Comparison of ENCODE assay signal across 22 mouse cellular contexts in genomic region chr2:72546963-72547362, GRCm38 (mm10).
DNase-seq lines count a peak whose midpoint lies in the region; ATAC-seq and TF ChIP-seq lines count a peak whose summit lies in the region.
"Had no signal": no experiment of that assay in that cellular context is flagged by ENCODE, and none has a peak within 500 bp of the region (broad histone marks: within the 10 kb centered on the region; RNA-seq: fewer than 3 reads in every experiment).

No protein-coding gene starts in this region.

- no peak for DNase-seq in heart, postnatal 25 days (ENCODE audit: low spot score)
- no peak for DNase-seq in heart, postnatal 14 days
- no peak for DNase-seq in kidney, adult 8-10 months
- DNase-seq in lung, embryonic 14.5 days, result peak; percentile 49
- no peak for DNase-seq in lung, postnatal 25 days (ENCODE audit: low spot score)
- DNase-seq: adrenal gland, postnatal 10 days; cerebellum, adult 11 months; cerebellum, adult 8-10 months; cerebellum, postnatal 14 days; embryo, embryonic 11 days; gastrocnemius, adult 2 months; gastrocnemius, postnatal 25 days had no signal

- no peak overlapping the region; the same call in 1 of the 2 replicates for H3K4me2 ChIP-seq in heart, embryonic 11.5 days
- H3K4me2 ChIP-seq in heart, embryonic 15.5 days, result no peak overlapping the region
- H3K4me2 ChIP-seq in kidney, embryonic 14.5 days (replicated peaks; ENCODE audit: low read depth, low read length), result no peak overlapping the region
- no peak overlapping the region for H3K4me2 ChIP-seq in lung, embryonic 14.5 days
- H3K4me2 ChIP-seq: embryonic facial prominence, embryonic 15.5 days; hindbrain, embryonic 14.5 days had no signal

- TF ChIP-seq CTCF in lung, embryonic 14.5 days (IDR thresholded peaks at IDR 0.05; ENCODE audit: low read depth), result no peak

- 36% methylated on average over 4 of the region's 4 CpGs for WGBS in heart, embryonic 11.5 days (ENCODE audit: insufficient replicate concordance)
- WGBS in heart, embryonic 15.5 days, result 21% methylated on average over 4 of the region's 4 CpGs
- WGBS in kidney, embryonic 14.5 days, result 33% methylated on average over 4 of the region's 4 CpGs
- 14% methylated on average over 4 of the region's 4 CpGs for WGBS in lung, embryonic 14.5 days

- H3K27ac ChIP-seq in heart, embryonic 11.5 days (ENCODE audit: low read depth, low read length), result peak overlapping the region; percentile 64
- peak overlapping the region; percentile 64 for H3K27ac ChIP-seq in heart, embryonic 15.5 days
- H3K27ac ChIP-seq in kidney, embryonic 14.5 days (ENCODE audit: low read depth, low read length), result peak overlapping the region; percentile 43
- peak overlapping the region; percentile 56; the same call in 1 of the 2 replicates for H3K27ac ChIP-seq in lung, embryonic 14.5 days (ENCODE audit: low read depth)
- H3K27ac ChIP-seq: embryonic facial prominence, embryonic 15.5 days; forebrain, embryonic 10.5 days; gastrocnemius, adult 2 months; hindbrain, embryonic 10.5 days; hindbrain, embryonic 14.5 days had no signal

- no peak for ATAC-seq in heart, embryonic 11.5 days (replicated peaks; ENCODE audit: insufficient number of reproducible peaks, low FRiP score, low TSS enrichment)
- no peak for ATAC-seq in heart, embryonic 15.5 days (replicated peaks; ENCODE audit: insufficient number of reproducible peaks, insufficient read depth, low FRiP score, low read depth)
- no peak for ATAC-seq in kidney, embryonic 14.5 days (ENCODE audit: low FRiP score, low TSS enrichment)
- no peak for ATAC-seq in lung, embryonic 14.5 days (ENCODE audit: insufficient read depth)
- ATAC-seq: forebrain, embryonic 14.5 days; intestine, postnatal 0 days had no signal

- no peak overlapping the region for H3K4me3 ChIP-seq in heart, embryonic 11.5 days (ENCODE audit: low read depth, low read length)
- no peak overlapping the region for H3K4me3 ChIP-seq in heart, embryonic 15.5 days
- H3K4me3 ChIP-seq in kidney, embryonic 14.5 days (ENCODE audit: low read length), result no peak overlapping the region
- no peak overlapping the region for H3K4me3 ChIP-seq in lung, embryonic 14.5 days (ENCODE audit: low read depth, low read length)
- H3K4me3 ChIP-seq: embryonic facial prominence, embryonic 15.5 days; erythroblast, embryonic 14.5 days; forebrain, embryonic 10.5 days; gastrocnemius, adult 2 months; hindbrain, embryonic 10.5 days had no signal

- H3K36me3 ChIP-seq in heart, embryonic 11.5 days (ENCODE audit: control insufficient read depth, insufficient read depth, low read length), result no peaks in the 10 kb centered on the region
- H3K36me3 ChIP-seq in heart, embryonic 15.5 days, result no peaks in the 10 kb centered on the region
- H3K36me3 ChIP-seq in kidney, embryonic 14.5 days (ENCODE audit: control insufficient read depth, insufficient read depth, low read length), result no peaks in the 10 kb centered on the region
- H3K36me3 ChIP-seq in lung, embryonic 14.5 days (ENCODE audit: insufficient read depth), result no peaks in the 10 kb centered on the region
- H3K36me3 ChIP-seq: embryonic facial prominence, embryonic 15.5 days; forebrain, embryonic 10.5 days; hindbrain, embryonic 10.5 days had no signal

- peaks cover 11% of the 10 kb centered on the region for H3K4me1 ChIP-seq in heart, embryonic 11.5 days (ENCODE audit: control insufficient read depth, insufficient read depth, low read length)
- peaks cover 15% of the 10 kb centered on the region for H3K4me1 ChIP-seq in heart, embryonic 15.5 days (replicated peaks)
- peaks cover 4% of the 10 kb centered on the region; the same call in 1 of the 2 replicates for H3K4me1 ChIP-seq in kidney, embryonic 14.5 days (ENCODE audit: control insufficient read depth, insufficient read depth, low read length)
- H3K4me1 ChIP-seq in lung, embryonic 14.5 days (ENCODE audit: insufficient read depth), result peaks cover 8% of the 10 kb centered on the region; the same call in 1 of the 2 replicates
- H3K4me1 ChIP-seq: embryonic facial prominence, embryonic 15.5 days; forebrain, embryonic 10.5 days had no signal

- no peak overlapping the region for H3K9ac ChIP-seq in heart, embryonic 11.5 days (ENCODE audit: low read depth, low read length)
- H3K9ac ChIP-seq in heart, embryonic 15.5 days, result no peak overlapping the region
- no peak overlapping the region for H3K9ac ChIP-seq in kidney, embryonic 14.5 days (ENCODE audit: low read depth, low read length)
- H3K9ac ChIP-seq in lung, embryonic 14.5 days, result no peak overlapping the region
- H3K9ac ChIP-seq: embryonic facial prominence, embryonic 15.5 days; hindbrain, embryonic 14.5 days had no signal

- no peaks in the 10 kb centered on the region for H3K27me3 ChIP-seq in heart, embryonic 11.5 days (ENCODE audit: control insufficient read depth, insufficient read depth, low read length)
- H3K27me3 ChIP-seq in heart, embryonic 15.5 days, result no peaks in the 10 kb centered on the region
- no peaks in the 10 kb centered on the region for H3K27me3 ChIP-seq in kidney, embryonic 14.5 days (ENCODE audit: control insufficient read depth, insufficient read depth, low read length)
- H3K27me3 ChIP-seq in lung, embryonic 14.5 days (ENCODE audit: insufficient read depth, low read length), result no peaks in the 10 kb centered on the region
- H3K27me3 ChIP-seq: embryonic facial prominence, embryonic 15.5 days had no signal

- intact Hi-C loops in heart, postnatal 25 days (cut with DNase I), result no loop called here
- intact Hi-C loops in heart, postnatal 14 days (cut with DNase I), result no loop called here

- no peaks in the 10 kb centered on the region for H3K9me3 ChIP-seq in heart, embryonic 11.5 days (replicated peaks; ENCODE audit: control insufficient read depth, low read length)
- no peaks in the 10 kb centered on the region for H3K9me3 ChIP-seq in heart, embryonic 15.5 days (replicated peaks)
- H3K9me3 ChIP-seq in kidney, embryonic 14.5 days (ENCODE audit: control insufficient read depth, low read length), result no peaks in the 10 kb centered on the region
- H3K9me3 ChIP-seq in lung, embryonic 14.5 days (ENCODE audit: low read depth, low read length), result no peaks in the 10 kb centered on the region
- H3K9me3 ChIP-seq: embryonic facial prominence, embryonic 15.5 days; forebrain, embryonic 10.5 days; hindbrain, embryonic 10.5 days had no signal
